Mouse (Mus musculus) embryonic fibroblast, embryonic 13.5 days (primary cell): ENCODE results near the gene Slfnl1.

Source experiments
- CTCF ChIP-seq: IDR thresholded peaks from 2 replicates; pipeline ENCODE4 v1.5.1; 2011; ENCODE audit warnings: mild to moderate bottlenecking, control low read depth, low read length, moderate library complexity, borderline replicate concordance; ENCODE audit not compliant: insufficient read depth
- POLR2A ChIP-seq: IDR thresholded peaks from 2 replicates; pipeline ENCODE4 v1.6.1; 2011; ENCODE audit warnings: low read depth, mild to moderate bottlenecking, control low read depth, low read length, moderate library complexity

DNA sequence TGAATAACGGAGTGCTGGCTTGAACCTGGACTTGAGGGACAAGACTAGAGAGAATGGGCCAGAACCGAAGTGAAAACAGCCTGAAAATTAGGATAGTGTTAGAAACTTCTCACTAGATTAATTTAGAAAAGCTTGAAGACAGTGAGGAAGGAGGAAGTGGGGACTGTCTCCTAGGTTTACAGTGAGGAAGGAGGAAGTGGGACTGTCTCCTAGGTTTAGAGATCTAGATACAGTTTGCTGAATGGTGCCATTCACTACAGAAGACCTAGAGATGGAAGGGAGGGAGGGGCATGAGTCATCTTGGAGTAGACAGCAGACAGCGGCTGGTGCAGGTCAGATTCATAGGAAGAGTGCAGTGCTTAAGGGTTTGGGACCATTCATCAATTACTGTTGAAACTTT lies 8.9 kb upstream of the Slfnl1 start:
- TF ChIP-seq CTCF (no peak), POLR2A (no peak)
